Mouse (Mus musculus) midbrain, embryonic 14.5 days (tissue): ENCODE measurements around the gene Cul3. TPM values are rescaled to one million over a fixed set of nuclear protein-coding genes. Genes with fewer than 3 reads are reported as not detected.
A peak's percentile ranks its signal among the peaks of the same experiment; 100 is the strongest.
"Not testable (repeated sequence)": the region's sequence is repeated elsewhere in the genome, so short reads cannot be mapped to it uniquely, and the experiment has no call there.

Source experiments
- ATAC-seq: fragments of 200-750 bp; cut with Nextera tagmentation; 2 replicates; pipeline ENCODE4 v1.8.0; 2017; ENCODE audit warnings: moderate number of reproducible peaks, moderate library complexity; ENCODE audit not compliant: low FRiP score, low TSS enrichment
- DNase-seq: peaks from one replicate; pipeline ENCODE4 v3.0.0-alpha.2; 2015
- H3K27ac ChIP-seq: fragments of 300-500 bp; sonication (generic); replicated peaks from 2 replicates; pipeline ENCODE4 v1.5.1; 2014; ENCODE audit warnings: mild to moderate bottlenecking, low read depth, low read length, moderate library complexity
- H3K27me3 ChIP-seq: fragments of 300-500 bp; sonication (generic); 2 replicates; pipeline ENCODE4 v1.6.1; 2014; ENCODE audit warnings: low read length, control low read depth, mixed read lengths; ENCODE audit not compliant: control insufficient read depth, insufficient read depth
- H3K36me3 ChIP-seq: fragments of 300-500 bp; sonication (generic); 2 replicates; pipeline ENCODE4 v1.6.1; 2014; ENCODE audit warnings: low read length, control low read depth; ENCODE audit not compliant: control insufficient read depth, insufficient read depth
- H3K4me1 ChIP-seq: fragments of 300-500 bp; sonication (generic); 2 replicates; pipeline ENCODE4 v1.6.1; 2014; ENCODE audit warnings: mild to moderate bottlenecking, antibody characterized with exemption, low read length, control low read depth; ENCODE audit not compliant: control insufficient read depth, insufficient read depth
- H3K4me2 ChIP-seq: fragments of 300-500 bp; sonication (generic); 2 replicates; pipeline ENCODE4 v1.6.1; 2014; ENCODE audit warnings: mild to moderate bottlenecking, low read length, moderate library complexity
- H3K4me3 ChIP-seq: fragments of 300-500 bp; sonication (generic); replicated peaks from 2 replicates; pipeline ENCODE4 v1.5.1; 2014; ENCODE audit warnings: low read depth, low read length
- H3K9ac ChIP-seq: fragments of 300-500 bp; sonication (generic); replicated peaks from 2 replicates; pipeline ENCODE4 v1.6.1; 2014; ENCODE audit warnings: mild to moderate bottlenecking, low read length, moderate library complexity
- H3K9me3 ChIP-seq: fragments of 300-500 bp; sonication (generic); 2 replicates; pipeline ENCODE4 v1.6.1; 2016; ENCODE audit warnings: low read length, control low read depth, mixed read lengths; ENCODE audit not compliant: control insufficient read depth
- WGBS: fragments of 180-500 bp; shearing (Covaris S2); extraction: QIAGEN DNeasy Blood & Tissue Kit; methylation state at CpG from one replicate; pipeline ENCODE4 v1.1.7; 2014; 5-methylcytosine and 5-hydroxymethylcytosine counted together
- polyA plus RNA-seq: library from polyadenylated mRNA; unstranded; fragments of >200 nt; fragmentation: Nextera tagmentation; extraction: Ambion mirVana; gene quantifications from 2 replicates; pipeline ENCODE4 v1.2.1, GENCODE M21; 2014

The Cul3 gene
- polyA plus RNA-seq, 1 experiment from 2014 or later, result 62.5 TPM

GRCm38 (mm10) chr1:80362946-80363345 is 22.7 kb upstream of the Cul3 start:
- WGBS, result 85% methylated on average over 2 of the region's 2 CpGs
- Histone ChIP-seq H3K4me3 (no peak overlapping the region), H3K9me3 (no peaks in the 10 kb centered on the region), H3K4me1 (no peaks in the 10 kb centered on the region), H3K4me2 (no peak overlapping the region), H3K36me3 (no peaks in the 10 kb centered on the region), H3K27me3 (no peaks in the 10 kb centered on the region), H3K27ac (no peak overlapping the region), H3K9ac (no peak overlapping the region)
- no peak for DNase-seq
- no peak for ATAC-seq

GRCm38 (mm10) chr1:80362400-80362799 is 22.1 kb upstream of the Cul3 start:
- no peak for ATAC-seq
- Histone ChIP-seq H3K4me1 (no peaks in the 10 kb centered on the region), H3K4me3 (no peak overlapping the region), H3K4me2 (no peak overlapping the region), H3K27me3 (no peaks in the 10 kb centered on the region), H3K27ac (no peak overlapping the region), H3K36me3 (no peaks in the 10 kb centered on the region), H3K9me3 (no peaks in the 10 kb centered on the region), H3K9ac (no peak overlapping the region)
- WGBS, result 66% methylated on average over 2 of the region's 2 CpGs
- DNase-seq, result no peak

- DNase-seq, H3K4me1 ChIP-seq, H3K27me3 ChIP-seq, H3K4me2 ChIP-seq, H3K9ac ChIP-seq, ATAC-seq, H3K4me3 ChIP-seq, H3K27ac ChIP-seq, H3K36me3 ChIP-seq, H3K9me3 ChIP-seq: not testable (repeated sequence)
- 90% methylated on average over 2 of the region's 2 CpGs for WGBS
Observed at GRCm38 (mm10) chr1:80361771-80362170, 21.5 kb upstream of the Cul3 start.

GRCm38 (mm10) chr1:80360038-80360608 is 19.8 kb upstream of the Cul3 start:
- DNase-seq (no peak), ATAC-seq (no peak)
- H3K27me3 ChIP-seq, result no peaks in the 10 kb centered on the region
- H3K4me1 ChIP-seq, result no peaks in the 10 kb centered on the region
- H3K27ac ChIP-seq, result no peak overlapping the region
- no peak overlapping the region for H3K9ac ChIP-seq
- H3K4me3 ChIP-seq, result no peak overlapping the region
- no peak overlapping the region for H3K4me2 ChIP-seq
- 62% methylated on average over 4 of the region's 4 CpGs for WGBS
- no peaks in the 10 kb centered on the region for H3K36me3 ChIP-seq
- H3K9me3 ChIP-seq, result no peaks in the 10 kb centered on the region

GRCm38 (mm10) chr1:80340061-80340435 is 232 bp downstream of the Cul3 start:
- Histone ChIP-seq H3K4me1 (peaks cover 29% of the 10 kb centered on the region), H3K4me2 (peak overlapping the region; percentile 93), H3K27me3 (no peaks in the 10 kb centered on the region), H3K36me3 (no peaks in the 10 kb centered on the region), H3K9me3 (no peaks in the 10 kb centered on the region), H3K9ac (peak overlapping the region; percentile 98), H3K27ac (peak overlapping the region; percentile 99), H3K4me3 (peak overlapping the region; percentile 95)
- peak; percentile 38 for ATAC-seq
- DNase-seq, result peak; percentile 80
- WGBS, result under 1% methylated on average over 49 of the region's 59 CpGs

- H3K27ac ChIP-seq, result peak overlapping the region; percentile 99
- WGBS, result under 1% methylated on average over 33 of the region's 33 CpGs
- peak overlapping the region; percentile 93 for H3K4me2 ChIP-seq
- ATAC-seq (peak; percentile 9; the same call in 1 of the 2 replicates), DNase-seq (no peak)
- peak overlapping the region; percentile 98 for H3K9ac ChIP-seq
- H3K4me3 ChIP-seq, result peak overlapping the region; percentile 95
- H3K36me3 ChIP-seq, result no peaks in the 10 kb centered on the region
- H3K4me1 ChIP-seq, result peaks cover 32% of the 10 kb centered on the region
- H3K9me3 ChIP-seq, result no peaks in the 10 kb centered on the region
- H3K27me3 ChIP-seq, result no peaks in the 10 kb centered on the region
Observed at GRCm38 (mm10) chr1:80339425-80340021, 757 bp downstream of the Cul3 start.

- peak overlapping the region; percentile 98; the same call in 1 of the 2 replicates for H3K9ac ChIP-seq
Observed at GRCm38 (mm10) chr1:80338398-80338797, 1.9 kb downstream of the Cul3 start.

GRCm38 (mm10) chr1:80335726-80336368 is 4.4 kb downstream of the Cul3 start:
- H3K4me3 ChIP-seq, result no peak overlapping the region
- no peak overlapping the region for H3K9ac ChIP-seq
- no peak for DNase-seq
- H3K36me3 ChIP-seq, result no peaks in the 10 kb centered on the region
- WGBS, result 88% methylated on average over 1 of the region's 1 CpGs
- no peak for ATAC-seq
- peaks cover 32% of the 10 kb centered on the region for H3K4me1 ChIP-seq
- no peaks in the 10 kb centered on the region for H3K9me3 ChIP-seq
- no peak overlapping the region for H3K27ac ChIP-seq
- H3K4me2 ChIP-seq, result no peak overlapping the region
- H3K27me3 ChIP-seq, result no peaks in the 10 kb centered on the region

More at GRCm38 (mm10) chr1:80338398-80338797, 1.9 kb downstream of the Cul3 start:
- H3K4me3 ChIP-seq, result peak overlapping the region; percentile 95
- DNase-seq, result no peak
- H3K9me3 ChIP-seq, result no peaks in the 10 kb centered on the region
- WGBS, result 53% methylated on average over 1 of the region's 1 CpGs
- H3K36me3 ChIP-seq, result no peaks in the 10 kb centered on the region
- no peak for ATAC-seq
- H3K4me1 ChIP-seq, result peaks cover 32% of the 10 kb centered on the region
- H3K4me2 ChIP-seq, result peak overlapping the region; percentile 93
- no peak overlapping the region for H3K27ac ChIP-seq
- no peaks in the 10 kb centered on the region for H3K27me3 ChIP-seq

GRCm38 (mm10) chr1:80335118-80335517 is 5.2 kb downstream of the Cul3 start:
- Histone ChIP-seq H3K36me3 (no peaks in the 10 kb centered on the region), H3K27me3 (no peaks in the 10 kb centered on the region), H3K4me2 (no peak overlapping the region), H3K4me3 (no peak overlapping the region), H3K9me3 (no peaks in the 10 kb centered on the region), H3K4me1 (peaks cover 35% of the 10 kb centered on the region), H3K27ac (no peak overlapping the region), H3K9ac (no peak overlapping the region)
- no peak for DNase-seq
- ATAC-seq, result no peak
- WGBS, result 98% methylated on average over 1 of the region's 1 CpGs
